Mouse (Mus musculus): ENCODE results near the gene Csmd2. TPM values are rescaled to one million over a fixed set of nuclear protein-coding genes. Genes with fewer than 3 reads are reported as not detected.

The Csmd2 gene
- polyA plus RNA-seq, 1 experiment: 0.03 TPM

DNA sequence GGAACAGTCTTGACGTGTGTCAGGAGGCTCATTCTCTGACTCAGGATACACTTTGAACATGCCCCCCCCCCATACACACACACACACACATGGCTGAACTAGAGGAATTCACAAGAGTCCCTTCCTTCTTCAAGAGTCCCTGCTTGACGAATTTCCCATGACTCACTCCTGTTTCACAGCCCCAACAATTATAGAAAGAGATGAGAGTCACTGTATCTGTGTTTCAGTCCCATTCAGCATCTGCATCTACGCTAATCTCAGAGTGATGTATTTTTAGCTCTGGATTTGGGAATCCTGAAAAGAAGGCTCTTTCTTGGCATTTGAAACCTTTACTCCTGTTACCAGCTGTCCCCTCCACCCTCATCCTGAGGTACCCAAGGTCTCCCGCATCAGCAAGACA is 406.2 kb downstream of the Csmd2 start:
- WGBS: 55% methylated on average over 4 of the region's 4 CpGs
- TF ChIP-seq CTCF (conservative IDR thresholded peaks at IDR 0.05; ENCODE audit: insufficient read depth, insufficient read length, low read depth, low read length) (no peak), POLR2A (IDR thresholded peaks at IDR 0.05; ENCODE audit: low read depth, low read length) (no peak)
- Histone ChIP-seq H3K4me3 (ENCODE audit: insufficient read depth, low read depth, low read length) (no peak overlapping the region), H3K27ac (ENCODE audit: insufficient read depth, low read depth, low read length) (no peak overlapping the region), H3K27me3 (replicated peaks; ENCODE audit: control insufficient read depth, insufficient read depth, low read length) (no peaks in the 10 kb centered on the region), H3K4me1 (ENCODE audit: control insufficient read depth, insufficient read depth, low read length) (no peaks in the 10 kb centered on the region), H3K36me3 (ENCODE audit: control insufficient read depth, insufficient read depth, low read length) (no peaks in the 10 kb centered on the region)
- no peak for DNase-seq

DNA sequence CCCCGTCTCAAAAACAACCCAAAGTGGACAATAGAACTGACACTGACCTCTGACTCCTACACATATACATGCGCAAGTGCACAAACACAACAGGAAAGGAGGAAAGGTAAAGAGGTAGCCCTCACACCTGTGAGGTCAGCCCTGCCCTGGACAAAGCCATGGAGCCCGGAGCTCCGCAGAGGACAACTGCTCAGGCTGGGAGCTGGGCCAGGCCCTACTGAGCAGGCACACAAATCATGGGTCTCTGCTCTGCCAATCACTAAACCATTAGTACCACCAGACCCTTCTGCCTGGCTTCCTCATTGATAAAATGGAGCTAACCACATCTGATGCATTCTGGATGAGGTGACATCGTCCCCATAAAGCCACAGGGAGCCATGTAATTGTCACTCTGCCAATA is 409.0 kb downstream of the Csmd2 start:
- 82% methylated on average over 5 of the region's 5 CpGs for WGBS
- no peaks in the 10 kb centered on the region for H3K27me3 ChIP-seq (replicated peaks; ENCODE audit: control insufficient read depth, insufficient read depth, low read length)
- TF ChIP-seq CTCF (conservative IDR thresholded peaks at IDR 0.05; ENCODE audit: insufficient read depth, insufficient read length, low read depth, low read length) (no peak), POLR2A (IDR thresholded peaks at IDR 0.05; ENCODE audit: low read depth, low read length) (no peak)
- DNase-seq: no peak
- H3K27ac ChIP-seq (ENCODE audit: insufficient read depth, low read depth, low read length): no peak overlapping the region
- H3K4me1 ChIP-seq (ENCODE audit: control insufficient read depth, insufficient read depth, low read length): no peaks in the 10 kb centered on the region
- H3K36me3 ChIP-seq (ENCODE audit: control insufficient read depth, insufficient read depth, low read length): no peaks in the 10 kb centered on the region
- H3K4me3 ChIP-seq (ENCODE audit: insufficient read depth, low read depth, low read length): no peak overlapping the region

DNA sequence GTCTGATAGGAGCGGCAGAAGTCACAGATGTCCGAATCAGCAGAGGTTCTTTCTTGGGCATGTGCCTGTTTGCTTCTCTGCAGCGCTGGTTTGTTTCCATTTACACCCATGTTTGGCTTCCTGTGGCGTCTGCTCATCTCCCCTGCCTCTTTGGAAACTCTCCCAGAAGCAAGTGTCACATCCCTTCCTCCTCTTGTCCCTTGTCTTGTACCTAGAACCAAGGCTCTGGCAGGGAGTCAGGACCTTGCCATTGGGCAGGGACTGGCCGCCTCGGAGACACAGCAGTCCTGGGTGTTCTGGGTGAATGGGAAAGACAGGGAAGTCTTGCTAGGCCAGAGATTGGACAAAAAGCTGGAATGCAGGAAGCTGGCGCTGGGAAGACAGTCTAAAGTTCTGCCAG is 410.1 kb downstream of the Csmd2 start:
- no peaks in the 10 kb centered on the region for H3K4me1 ChIP-seq (ENCODE audit: control insufficient read depth, insufficient read depth, low read length)
- TF ChIP-seq CTCF (conservative IDR thresholded peaks at IDR 0.05; ENCODE audit: insufficient read depth, insufficient read length, low read depth, low read length) (no peak), POLR2A (IDR thresholded peaks at IDR 0.05; ENCODE audit: low read depth, low read length) (no peak)
- no peak overlapping the region for H3K27ac ChIP-seq (ENCODE audit: insufficient read depth, low read depth, low read length)
- no peak for DNase-seq
- H3K27me3 ChIP-seq (replicated peaks; ENCODE audit: control insufficient read depth, insufficient read depth, low read length): no peaks in the 10 kb centered on the region
- H3K36me3 ChIP-seq (ENCODE audit: control insufficient read depth, insufficient read depth, low read length): no peaks in the 10 kb centered on the region
- no peak overlapping the region for H3K4me3 ChIP-seq (ENCODE audit: insufficient read depth, low read depth, low read length)
- WGBS: 40% methylated on average over 7 of the region's 7 CpGs

DNA sequence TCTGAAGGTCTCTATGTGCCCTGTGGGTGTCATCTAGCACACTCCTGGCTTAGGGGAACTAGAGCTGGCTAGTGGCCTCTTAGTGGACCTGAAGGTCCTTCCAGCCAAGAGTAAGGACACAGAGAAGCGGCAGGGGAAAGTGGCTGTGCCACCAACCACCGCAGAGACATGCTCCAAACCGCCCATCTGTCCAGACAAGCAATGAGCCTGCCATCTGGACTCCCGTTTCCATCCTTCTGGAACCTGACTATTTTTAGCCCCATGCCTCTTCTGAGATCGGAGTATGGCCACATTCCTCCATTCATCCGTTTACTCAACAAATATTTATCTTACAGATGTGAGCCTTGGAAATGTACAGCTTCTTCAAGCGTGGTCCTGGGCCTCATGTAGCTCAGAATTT is 411.3 kb downstream of the Csmd2 start:
- Histone ChIP-seq H3K27ac (ENCODE audit: insufficient read depth, low read depth, low read length) (no peak overlapping the region), H3K4me3 (ENCODE audit: insufficient read depth, low read depth, low read length) (no peak overlapping the region), H3K27me3 (replicated peaks; ENCODE audit: control insufficient read depth, insufficient read depth, low read length) (no peaks in the 10 kb centered on the region), H3K4me1 (ENCODE audit: control insufficient read depth, insufficient read depth, low read length) (no peaks in the 10 kb centered on the region), H3K36me3 (ENCODE audit: control insufficient read depth, insufficient read depth, low read length) (no peaks in the 10 kb centered on the region)
- 47% methylated on average over 7 of the region's 7 CpGs for WGBS
- no peak for DNase-seq
- TF ChIP-seq CTCF (conservative IDR thresholded peaks at IDR 0.05; ENCODE audit: insufficient read depth, insufficient read length, low read depth, low read length): no peak
- TF ChIP-seq POLR2A (IDR thresholded peaks at IDR 0.05; ENCODE audit: low read depth, low read length): no peak

DNA sequence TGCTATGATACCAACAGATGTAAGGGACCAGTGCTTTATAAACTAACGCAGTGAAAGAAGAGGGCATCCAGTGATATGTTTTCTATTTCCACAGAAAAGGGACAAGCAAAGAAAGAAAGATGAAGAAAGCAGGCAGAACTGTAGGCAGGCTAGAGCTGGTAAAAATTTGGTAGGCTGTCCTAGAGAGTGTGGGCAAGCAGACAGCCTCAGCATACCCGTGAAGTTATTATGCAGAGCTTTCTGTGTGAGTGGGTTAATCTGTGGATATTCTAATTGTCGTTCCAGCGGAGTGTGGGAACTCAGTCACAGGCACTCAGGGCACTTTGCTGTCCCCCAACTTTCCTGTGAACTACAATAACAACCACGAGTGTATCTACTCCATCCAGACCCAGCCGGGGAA is 412.4 kb downstream of the Csmd2 start:
- no peak for TF ChIP-seq CTCF (conservative IDR thresholded peaks at IDR 0.05; ENCODE audit: insufficient read depth, insufficient read length, low read depth, low read length)
- no peak for TF ChIP-seq POLR2A (IDR thresholded peaks at IDR 0.05; ENCODE audit: low read depth, low read length)
- Histone ChIP-seq H3K36me3 (ENCODE audit: control insufficient read depth, insufficient read depth, low read length) (no peaks in the 10 kb centered on the region), H3K27ac (ENCODE audit: insufficient read depth, low read depth, low read length) (no peak overlapping the region), H3K27me3 (replicated peaks; ENCODE audit: control insufficient read depth, insufficient read depth, low read length) (no peaks in the 10 kb centered on the region), H3K4me3 (ENCODE audit: insufficient read depth, low read depth, low read length) (no peak overlapping the region), H3K4me1 (ENCODE audit: control insufficient read depth, insufficient read depth, low read length) (no peaks in the 10 kb centered on the region)
- WGBS: 87% methylated on average over 6 of the region's 6 CpGs
- no peak for DNase-seq

DNA sequence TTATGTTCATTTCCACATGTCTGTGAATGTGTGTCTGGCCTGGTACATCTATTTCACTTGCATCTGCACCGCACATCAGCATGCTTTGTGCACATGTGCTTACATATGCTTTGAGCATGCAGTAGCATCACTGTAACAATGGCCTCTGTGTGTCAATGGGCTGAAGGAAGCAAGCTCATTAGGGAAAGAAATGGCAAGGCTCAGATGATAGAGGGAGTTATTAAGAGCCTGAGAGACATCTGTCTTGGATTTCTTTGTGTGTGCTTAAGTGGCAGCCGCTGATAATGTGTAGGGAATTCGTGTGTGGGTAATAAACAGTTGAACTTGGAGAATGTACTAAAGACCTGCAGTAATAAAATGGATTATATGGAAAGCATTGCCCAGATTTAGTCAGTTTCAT is 413.9 kb downstream of the Csmd2 start:
- H3K4me3 ChIP-seq (ENCODE audit: insufficient read depth, low read depth, low read length): no peak overlapping the region
- no peaks in the 10 kb centered on the region for H3K36me3 ChIP-seq (ENCODE audit: control insufficient read depth, insufficient read depth, low read length)
- no peaks in the 10 kb centered on the region for H3K27me3 ChIP-seq (replicated peaks; ENCODE audit: control insufficient read depth, insufficient read depth, low read length)
- no peaks in the 10 kb centered on the region for H3K4me1 ChIP-seq (ENCODE audit: control insufficient read depth, insufficient read depth, low read length)
- TF ChIP-seq POLR2A (IDR thresholded peaks at IDR 0.05; ENCODE audit: low read depth, low read length) (no peak), CTCF (conservative IDR thresholded peaks at IDR 0.05; ENCODE audit: insufficient read depth, insufficient read length, low read depth, low read length) (no peak)
- no peak for DNase-seq
- WGBS: 86% methylated on average over 3 of the region's 3 CpGs
- H3K27ac ChIP-seq (ENCODE audit: insufficient read depth, low read depth, low read length): no peak overlapping the region

DNA sequence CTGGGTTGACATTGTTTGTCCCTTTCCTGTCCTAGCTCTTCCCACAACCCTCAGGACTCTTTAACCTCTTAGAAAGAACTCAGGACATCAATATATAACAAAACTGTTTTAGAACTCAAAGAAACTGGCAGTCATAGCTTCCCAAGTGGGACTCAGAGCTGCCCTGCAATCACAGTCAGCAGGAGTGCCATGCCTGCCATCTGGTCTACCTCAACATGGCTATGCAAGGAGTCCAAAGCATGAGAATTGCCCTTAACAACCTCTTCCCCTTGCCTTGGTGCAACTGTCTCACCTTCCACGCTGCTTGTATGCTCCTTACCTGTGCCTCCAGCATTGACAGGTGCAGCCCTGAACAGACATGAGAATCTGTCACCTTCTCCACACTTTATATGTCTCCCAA is 415.0 kb downstream of the Csmd2 start:
- Histone ChIP-seq H3K27ac (ENCODE audit: insufficient read depth, low read depth, low read length) (no peak overlapping the region), H3K4me3 (ENCODE audit: insufficient read depth, low read depth, low read length) (no peak overlapping the region), H3K4me1 (ENCODE audit: control insufficient read depth, insufficient read depth, low read length) (no peaks in the 10 kb centered on the region), H3K27me3 (replicated peaks; ENCODE audit: control insufficient read depth, insufficient read depth, low read length) (no peaks in the 10 kb centered on the region), H3K36me3 (ENCODE audit: control insufficient read depth, insufficient read depth, low read length) (no peaks in the 10 kb centered on the region)
- DNase-seq: no peak
- TF ChIP-seq POLR2A (IDR thresholded peaks at IDR 0.05; ENCODE audit: low read depth, low read length): no peak
- TF ChIP-seq CTCF (conservative IDR thresholded peaks at IDR 0.05; ENCODE audit: insufficient read depth, insufficient read length, low read depth, low read length): no peak
- 71% methylated on average over 1 of the region's 1 CpGs for WGBS

DNA sequence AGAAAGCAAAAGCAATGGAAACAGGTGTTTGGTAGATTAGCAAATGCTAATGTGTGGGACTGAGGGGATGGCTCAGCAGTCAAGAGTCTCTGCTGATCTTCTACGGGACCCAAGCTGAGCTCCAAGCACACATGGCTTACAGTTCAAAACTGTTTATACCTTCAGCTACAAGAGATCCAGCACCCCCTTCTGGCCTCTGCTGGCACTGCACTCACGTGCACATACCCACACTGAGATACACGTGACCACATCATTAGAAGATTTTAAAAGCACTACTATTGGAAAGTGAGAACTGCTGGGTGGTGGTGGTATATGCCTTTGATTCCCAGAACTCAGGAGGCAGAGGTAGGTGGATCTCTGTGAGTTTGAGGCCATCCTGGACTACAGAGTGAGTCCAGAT is 417.9 kb downstream of the Csmd2 start:
- H3K4me1 ChIP-seq (ENCODE audit: control insufficient read depth, insufficient read depth, low read length): no peaks in the 10 kb centered on the region
- DNase-seq: no peak
- WGBS: 98% methylated on average over 3 of the region's 3 CpGs

More for the DNA sequence above, 417.9 kb downstream of the Csmd2 start:
- H3K27me3 ChIP-seq (replicated peaks; ENCODE audit: control insufficient read depth, insufficient read depth, low read length): no peaks in the 10 kb centered on the region
- no peak overlapping the region for H3K27ac ChIP-seq (ENCODE audit: insufficient read depth, low read depth, low read length)
- no peak overlapping the region for H3K4me3 ChIP-seq (ENCODE audit: insufficient read depth, low read depth, low read length)
- no peak for TF ChIP-seq CTCF (conservative IDR thresholded peaks at IDR 0.05; ENCODE audit: insufficient read depth, insufficient read length, low read depth, low read length)
- TF ChIP-seq POLR2A (IDR thresholded peaks at IDR 0.05; ENCODE audit: low read depth, low read length): no peak
- no peaks in the 10 kb centered on the region for H3K36me3 ChIP-seq (ENCODE audit: control insufficient read depth, insufficient read depth, low read length)
